Mouse (Mus musculus) cerebellum, adult 2 months (tissue): ENCODE data around the gene Afg1l.

ENCODE experiments used
- CTCF ChIP-seq: fragments of 200-500 bp; IDR thresholded peaks from 2 replicates; pipeline ENCODE4 v1.5.1; 2011; ENCODE audit warnings: low read depth, mild to moderate bottlenecking, control low read depth, low read length, moderate library complexity, borderline replicate concordance; ENCODE audit not compliant: insufficient read depth
- POLR2A ChIP-seq: fragments of 200-500 bp; IDR thresholded peaks from 2 replicates; pipeline ENCODE4 v1.6.1; 2011; ENCODE audit warnings: low read length, control low read depth, borderline replicate concordance; ENCODE audit not compliant: insufficient read depth

GRCm38 (mm10) chr10:42347127-42347526 lies 131.2 kb downstream of the Afg1l start:
- TF ChIP-seq CTCF (no peak), POLR2A (no peak)
